Mouse (Mus musculus) fat pad, adult 2 months (tissue): ENCODE results near the gene Stmnd1.
"Not testable (repeated sequence)": the region's sequence is repeated elsewhere in the genome, so short reads cannot be mapped to it uniquely, and the experiment has no call there.

Experiments used
- DNase-seq: peaks from one replicate; pipeline ENCODE4 v3.0.0-alpha.2; 2011; ENCODE audit warnings: low read depth, low spot score; ENCODE audit errors: extremely low read depth

Gene Stmnd1

DNA sequence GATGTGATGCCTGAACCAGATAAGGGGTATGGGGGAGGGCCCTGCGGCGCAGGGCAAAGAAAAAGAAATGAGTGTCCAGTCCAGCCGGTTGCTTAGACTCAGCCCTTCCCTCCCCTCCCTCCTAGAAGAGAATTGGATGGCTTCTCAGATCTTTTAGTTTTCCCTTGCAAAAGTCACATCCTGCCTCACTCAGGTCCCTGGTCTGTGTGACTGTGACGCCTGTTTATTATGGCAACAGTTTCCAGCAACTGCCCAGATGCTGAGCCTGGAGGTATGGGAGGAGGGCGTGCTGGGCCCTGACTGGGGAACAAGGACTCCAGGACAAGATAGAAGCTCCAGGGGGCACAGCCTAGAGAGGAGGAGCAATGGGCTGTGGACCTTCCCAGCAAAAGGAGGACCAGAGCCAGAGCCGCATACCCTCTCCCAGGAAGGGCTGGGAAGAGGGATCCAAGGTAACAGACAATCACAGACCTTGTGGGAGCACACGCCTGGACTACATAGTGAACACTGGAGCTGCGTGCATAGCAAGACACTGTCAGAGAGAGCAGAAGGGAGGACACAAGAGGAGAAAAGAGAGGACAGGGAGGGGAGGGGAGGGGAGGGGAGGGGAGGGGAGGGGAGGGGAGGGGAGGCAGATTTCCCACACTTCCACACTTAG is at the start of gene Stmnd1:
Stmnd1 (plus strand) TSS at position 269 of the 658 bp plus-strand sequence.
- no peak for DNase-seq

DNA sequence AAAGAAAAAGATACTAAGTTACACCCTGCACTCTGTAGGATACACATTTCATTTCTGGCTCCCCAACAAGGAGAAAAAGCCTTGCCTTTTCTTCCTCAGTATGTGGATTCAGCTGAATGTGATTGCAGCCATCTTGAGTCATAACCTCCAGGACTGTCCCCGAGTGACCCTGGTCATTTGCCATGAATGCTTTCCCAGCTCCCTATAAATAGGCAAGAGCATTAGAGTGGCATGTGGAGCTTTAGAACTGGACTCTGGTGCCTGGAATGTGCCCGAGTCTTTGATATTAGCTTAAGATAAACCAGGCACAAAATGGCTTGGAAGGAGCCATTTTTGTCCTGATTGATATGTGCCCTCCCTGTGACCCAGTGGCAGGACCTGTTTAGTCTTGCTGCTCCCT is 46.6 kb upstream of the Stmnd1 start:
- no peak for DNase-seq

DNA sequence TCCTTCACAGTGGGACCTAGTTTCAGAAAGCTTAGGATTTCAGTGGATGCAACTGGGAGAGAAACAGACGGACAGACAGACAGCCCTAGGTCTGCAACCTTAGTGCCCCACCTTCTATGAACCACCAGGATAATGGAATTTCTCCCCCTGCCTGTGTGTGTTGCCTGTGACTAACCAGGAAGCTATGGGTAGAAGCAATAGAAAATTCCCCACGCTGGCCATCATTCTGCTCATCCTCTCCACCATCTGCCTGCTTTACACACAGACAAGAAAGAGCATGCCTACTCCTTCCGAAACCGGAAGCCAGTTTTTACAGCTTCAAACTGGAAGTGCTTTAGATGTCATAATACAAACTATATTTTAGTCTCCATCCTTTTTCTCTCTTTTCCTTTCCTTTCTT is 46.0 kb upstream of the Stmnd1 start:
- no peak for DNase-seq

GRCm38 (mm10) chr13:46228750-46229149 is 44.8 kb upstream of the Stmnd1 start:
- DNase-seq, result not testable (repeated sequence)

GRCm38 (mm10) chr13:46231514-46232085 is 41.9 kb upstream of the Stmnd1 start:
- no peak for DNase-seq

GRCm38 (mm10) chr13:46237723-46238349 is 35.7 kb upstream of the Stmnd1 start:
- no peak for DNase-seq

GRCm38 (mm10) chr13:46238796-46239195 is 34.7 kb upstream of the Stmnd1 start:
- DNase-seq, result no peak

- DNase-seq, result no peak
Measured at GRCm38 (mm10) chr13:46241391-46242188, 31.9 kb upstream of the Stmnd1 start.

DNA sequence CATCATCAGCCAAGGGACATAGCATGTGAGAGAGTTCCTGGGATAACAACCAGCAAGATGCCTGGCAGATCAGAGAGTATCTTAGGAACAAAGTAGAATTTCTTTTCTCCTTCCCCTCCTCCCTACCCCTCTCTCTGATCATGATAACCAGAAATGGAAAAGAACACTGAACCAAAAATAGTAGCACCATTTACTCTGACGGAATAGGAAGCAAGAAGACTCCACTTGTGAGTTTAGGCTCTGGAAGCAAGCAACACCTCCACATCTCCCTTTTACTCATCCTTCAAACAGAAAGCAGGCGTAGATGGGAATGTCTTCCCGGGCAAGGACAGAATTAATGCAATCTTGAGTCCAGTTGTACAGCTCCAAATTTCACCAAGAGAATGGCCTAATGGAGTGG is 19.8 kb upstream of the Stmnd1 start:
- no peak for DNase-seq

GRCm38 (mm10) chr13:46254171-46254570 is 19.4 kb upstream of the Stmnd1 start:
- no peak for DNase-seq

GRCm38 (mm10) chr13:46255616-46256015 is 17.9 kb upstream of the Stmnd1 start:
- no peak for DNase-seq

DNA sequence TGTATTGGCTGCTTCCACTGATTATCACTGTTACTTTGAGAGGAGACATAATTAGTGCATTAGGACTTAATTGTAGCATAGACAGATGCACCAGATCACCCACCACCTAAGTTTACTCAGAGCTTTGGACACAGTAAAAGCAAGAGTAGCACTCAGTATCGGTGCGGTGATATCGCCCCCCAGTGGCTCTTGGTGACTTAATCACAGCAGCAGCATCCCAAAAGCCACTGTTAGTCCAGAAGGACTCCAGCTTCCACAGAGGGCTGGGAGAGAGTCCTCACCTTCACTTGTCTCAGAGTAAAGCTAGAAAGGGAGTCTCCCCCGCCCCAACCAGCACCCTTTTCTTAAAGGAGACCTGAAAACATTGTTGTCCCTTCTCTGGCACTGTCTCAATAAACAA is 15.7 kb upstream of the Stmnd1 start:
- no peak for DNase-seq

DNA sequence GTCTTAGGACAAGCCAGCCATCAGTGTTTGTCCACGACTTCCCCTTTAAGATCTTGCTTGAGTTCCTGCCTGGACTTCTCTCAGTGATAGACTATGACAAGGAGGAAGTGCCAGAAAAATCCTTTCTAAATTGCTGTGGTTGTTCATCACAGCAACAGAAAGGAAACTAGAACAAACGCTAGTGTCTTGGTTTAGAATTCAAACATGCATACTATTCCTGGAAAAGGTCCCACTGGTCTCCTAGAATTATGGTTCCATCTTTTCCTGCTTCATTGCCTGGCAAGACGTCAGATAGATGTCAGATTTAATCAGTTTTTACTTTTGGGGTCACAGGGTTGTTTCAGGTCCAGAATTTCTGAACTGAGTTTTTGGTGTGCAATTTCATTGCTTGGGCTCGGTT is 14.0 kb upstream of the Stmnd1 start:
- no peak for DNase-seq

- no peak for DNase-seq
Measured at GRCm38 (mm10) chr13:46261244-46261643, 12.3 kb upstream of the Stmnd1 start.

DNA sequence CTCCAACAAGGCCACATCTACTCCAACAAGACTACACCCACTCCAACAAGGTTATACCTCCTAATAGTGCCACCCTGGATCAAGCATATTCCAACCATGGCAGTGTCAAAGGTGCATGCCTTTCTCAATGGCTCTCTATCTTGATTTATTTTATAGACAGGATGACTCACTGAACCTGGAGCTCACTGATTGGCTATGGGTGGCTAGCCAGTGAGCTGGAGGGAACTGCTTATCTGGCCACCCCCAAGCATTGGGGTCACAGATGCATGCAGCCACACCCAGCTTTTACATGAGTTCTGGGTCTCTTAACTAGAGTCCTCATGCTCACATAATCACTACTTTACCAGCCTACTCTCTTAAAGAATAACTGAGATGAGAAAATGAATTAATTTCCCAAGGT is 5.7 kb upstream of the Stmnd1 start:
- no peak for DNase-seq

GRCm38 (mm10) chr13:46268341-46268740 is 5.2 kb upstream of the Stmnd1 start:
- no peak for DNase-seq

DNA sequence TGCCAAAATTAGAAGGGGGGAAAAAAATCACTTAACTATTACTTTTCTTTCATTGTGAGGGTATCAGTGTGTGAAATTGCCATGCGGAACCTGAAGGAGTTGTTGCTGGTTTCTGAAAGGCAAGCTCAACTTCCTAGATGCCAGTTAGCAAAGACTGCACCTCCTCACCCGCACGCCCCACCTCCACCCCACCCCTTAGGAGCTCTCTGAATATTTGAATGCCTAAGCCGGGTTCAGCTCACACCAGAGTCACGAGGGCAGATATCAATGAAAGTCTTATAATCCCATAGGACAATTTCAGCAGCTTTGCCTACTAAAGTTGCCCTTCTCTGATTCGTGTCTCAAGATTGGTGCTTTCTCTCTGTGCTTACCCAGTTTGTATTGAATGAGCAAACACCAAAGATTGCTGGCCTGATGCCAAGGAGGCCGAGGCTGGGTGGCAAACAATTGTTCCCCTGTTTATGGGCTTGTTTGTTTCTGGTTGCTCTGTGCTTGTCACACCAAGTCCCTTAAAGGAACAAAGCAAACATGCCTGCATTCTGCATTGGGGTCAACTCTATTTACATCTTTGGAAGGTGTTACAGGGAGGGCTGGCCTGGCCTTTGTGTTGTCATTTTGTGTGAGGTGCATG is 4.6 kb upstream of the Stmnd1 start:
- no peak for DNase-seq

DNA sequence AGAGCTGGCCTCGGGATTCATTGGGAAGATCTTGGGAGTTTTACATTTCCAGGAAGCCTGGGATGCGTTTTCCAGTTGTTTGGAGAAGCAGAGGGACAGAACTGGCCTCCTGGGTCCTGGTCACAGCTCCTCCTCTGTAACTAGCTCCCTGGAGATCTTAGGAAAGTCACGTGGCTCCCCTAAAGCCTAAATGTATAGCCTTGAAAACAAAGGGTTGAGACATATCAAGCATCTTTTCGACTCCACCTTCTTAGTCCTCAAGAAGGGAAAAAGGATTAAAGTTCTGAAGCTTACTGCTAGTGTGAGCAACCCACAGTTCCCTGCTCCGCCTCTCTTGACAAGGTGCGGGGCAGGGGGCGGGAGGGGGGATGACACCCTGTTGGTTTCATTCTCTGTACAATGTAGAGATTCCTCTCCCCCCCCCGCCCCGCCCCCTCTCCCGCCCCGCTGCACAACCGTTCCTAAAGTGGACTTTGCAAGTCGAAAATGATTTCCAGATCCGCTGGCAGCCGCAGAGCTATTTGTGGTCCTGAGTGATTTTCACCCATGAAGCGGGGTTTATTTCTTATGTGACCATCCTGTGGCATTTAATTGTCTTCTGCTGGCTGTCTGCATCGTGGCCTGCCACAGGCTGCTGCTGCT is 589 bp upstream of the Stmnd1 start:
- no peak for DNase-seq

- no peak for DNase-seq
Measured at GRCm38 (mm10) chr13:46275701-46276100, 2.2 kb downstream of the Stmnd1 start.

GRCm38 (mm10) chr13:46282543-46282942 is 9.0 kb downstream of the Stmnd1 start:
- DNase-seq, result no peak

- no peak for DNase-seq
Measured at GRCm38 (mm10) chr13:46287801-46288200, 14.3 kb downstream of the Stmnd1 start.
